Mouse (Mus musculus): ENCODE results near the gene Terb1. TPM values are rescaled to one million over a fixed set of nuclear protein-coding genes. Genes with fewer than 3 reads are reported as not detected.

Terb1 gene
- total RNA-seq, 2 experiments from 2014 or later = 0.11 to 0.39 TPM

DNA sequence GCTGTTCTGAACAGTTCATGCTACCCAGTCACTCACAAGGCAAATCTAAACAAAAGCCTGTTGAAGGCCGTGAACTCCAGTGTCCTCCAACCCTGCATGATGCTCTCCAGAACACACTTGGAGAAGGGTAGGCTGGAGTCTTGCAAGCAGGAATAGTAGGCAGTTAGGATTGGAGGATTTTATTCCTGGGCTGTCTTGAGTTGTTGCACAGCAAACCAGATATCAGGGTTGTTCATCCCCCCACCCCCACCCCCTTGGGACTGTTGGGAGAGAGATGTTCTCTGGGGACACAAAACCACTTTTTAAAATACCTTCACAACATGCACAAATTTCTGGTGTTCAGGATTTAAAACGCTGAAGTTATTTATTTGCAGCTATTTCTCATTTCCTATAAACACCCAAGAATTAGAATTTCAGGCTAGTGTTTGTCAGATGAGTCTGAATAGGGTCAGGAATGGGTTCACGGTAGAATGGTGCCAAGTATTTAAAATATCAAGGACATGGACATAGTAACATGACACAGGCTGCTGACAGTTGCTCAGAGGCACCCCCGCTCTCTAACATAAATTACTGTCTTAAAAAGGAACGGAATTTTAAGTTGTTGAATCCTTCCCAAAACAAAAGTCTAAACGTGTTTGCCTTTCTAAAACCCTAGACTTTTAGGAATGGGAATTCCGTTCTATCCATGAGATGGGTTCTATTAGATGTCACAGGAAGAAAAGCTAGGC lies 96.7 kb downstream of the Terb1 start:
- DNase-seq (ENCODE audit: low spot score in 2 of 2) = no peak

DNA sequence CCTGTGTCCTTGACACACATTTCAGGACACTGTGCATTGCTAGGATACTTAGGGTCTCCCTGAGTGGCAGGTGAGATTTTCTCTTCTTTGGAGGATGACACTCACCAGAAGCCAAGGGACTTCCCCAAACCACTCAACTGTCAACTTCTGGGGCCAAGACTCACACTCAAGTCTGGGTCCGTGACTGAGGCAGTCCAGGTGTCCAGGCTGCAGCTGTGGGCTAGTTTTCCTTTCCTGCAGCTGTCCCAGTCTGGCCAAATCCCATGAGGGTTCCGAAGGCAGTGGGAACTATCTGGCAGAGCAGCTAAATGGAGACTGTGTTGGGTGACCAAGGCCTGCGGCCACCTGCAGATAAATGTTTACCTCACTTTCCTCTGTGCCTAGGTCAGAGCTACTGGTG lies 97.7 kb downstream of the Terb1 start:
- no peak for DNase-seq (ENCODE audit: low spot score in 2 of 2)

DNA sequence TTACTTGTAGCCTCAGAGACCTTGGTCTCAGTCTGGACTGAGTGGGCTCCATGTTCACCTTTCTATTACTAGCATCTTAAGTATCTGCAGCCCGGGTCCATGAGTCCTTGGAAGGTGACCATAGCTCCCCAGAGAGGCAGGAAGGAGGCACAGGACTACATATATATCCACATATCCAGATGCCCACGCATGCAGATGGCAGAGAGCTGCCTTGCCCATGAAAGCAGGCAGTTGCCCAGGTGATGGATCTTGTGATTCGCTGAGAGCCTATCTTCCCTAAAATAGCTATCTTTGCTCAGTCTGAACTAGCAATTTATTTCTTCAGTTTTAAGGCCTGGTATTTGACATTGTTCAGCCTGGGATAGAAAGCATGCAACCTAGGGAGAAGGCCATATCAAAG lies 98.2 kb downstream of the Terb1 start:
- no peak for DNase-seq (ENCODE audit: low spot score in 2 of 2)

DNA sequence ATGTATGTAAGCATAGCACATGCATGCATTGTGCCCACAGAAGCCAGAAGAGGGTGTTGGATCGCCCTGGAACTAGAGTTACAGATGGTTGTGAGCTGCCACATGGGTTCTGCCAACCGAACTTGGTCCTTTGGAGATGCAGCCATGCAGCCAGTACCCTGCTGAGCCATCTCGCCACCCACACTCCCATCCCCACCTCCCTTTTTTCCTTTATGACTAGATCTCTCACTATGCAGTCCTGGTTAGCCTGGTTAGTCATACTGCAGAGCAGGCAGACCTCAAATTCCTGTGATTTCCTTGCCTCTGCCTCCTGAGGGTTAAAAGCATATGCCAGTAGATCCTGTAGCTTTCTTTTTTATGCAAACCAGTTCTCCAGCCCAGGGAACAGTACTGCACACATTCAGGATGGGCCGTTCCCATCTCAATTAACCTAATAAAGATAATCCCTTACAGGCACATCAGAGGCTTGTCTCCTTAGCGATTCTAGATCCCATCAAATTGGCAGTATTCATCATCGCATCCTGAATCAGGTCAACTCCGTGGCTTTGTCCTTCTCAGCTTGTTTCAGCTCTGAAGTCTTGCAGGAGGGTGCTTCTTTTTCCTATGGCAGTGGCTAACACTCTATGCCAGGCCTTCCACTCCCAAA lies 99.0 kb downstream of the Terb1 start:
- no peak for DNase-seq (ENCODE audit: low spot score in 2 of 2)

DNA sequence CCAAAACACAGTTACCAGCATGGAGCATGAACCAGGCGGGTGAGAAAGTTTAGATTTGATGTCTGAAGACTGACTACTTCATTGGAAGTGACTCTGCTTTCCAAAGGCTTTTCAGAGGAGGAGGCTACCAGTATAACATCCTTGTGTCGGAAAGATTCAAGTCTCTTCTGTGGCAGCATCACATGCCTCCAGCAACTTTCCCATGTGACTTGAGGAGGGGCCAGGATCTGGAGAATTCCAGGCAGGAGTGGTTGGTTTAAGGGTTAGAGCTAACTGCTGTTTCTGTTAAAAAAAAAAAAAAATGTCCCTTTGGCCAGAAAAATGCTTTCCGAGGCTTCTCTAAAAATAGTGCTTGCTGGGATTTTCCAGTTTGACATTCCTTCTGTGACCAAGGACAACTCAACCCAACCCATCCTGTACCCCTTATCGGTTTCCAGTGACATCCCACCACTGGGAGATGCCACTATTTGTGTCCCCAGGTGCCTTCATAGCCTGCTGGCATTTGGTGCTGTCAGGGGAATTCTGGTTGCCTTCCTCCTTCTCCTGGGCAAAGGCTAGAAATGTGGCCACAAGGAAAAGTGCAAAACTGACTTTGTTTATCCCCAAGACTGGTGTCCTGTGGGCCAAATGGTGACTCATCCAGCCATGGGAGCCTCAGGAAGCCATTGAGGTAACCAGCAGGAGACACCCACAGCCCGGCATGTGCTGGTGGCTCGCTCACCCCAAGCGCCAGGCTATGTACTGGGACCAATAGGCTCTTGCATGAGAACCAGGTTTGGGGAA lies 101.2 kb downstream of the Terb1 start:
- no peak for DNase-seq (ENCODE audit: low spot score in 2 of 2)

DNA sequence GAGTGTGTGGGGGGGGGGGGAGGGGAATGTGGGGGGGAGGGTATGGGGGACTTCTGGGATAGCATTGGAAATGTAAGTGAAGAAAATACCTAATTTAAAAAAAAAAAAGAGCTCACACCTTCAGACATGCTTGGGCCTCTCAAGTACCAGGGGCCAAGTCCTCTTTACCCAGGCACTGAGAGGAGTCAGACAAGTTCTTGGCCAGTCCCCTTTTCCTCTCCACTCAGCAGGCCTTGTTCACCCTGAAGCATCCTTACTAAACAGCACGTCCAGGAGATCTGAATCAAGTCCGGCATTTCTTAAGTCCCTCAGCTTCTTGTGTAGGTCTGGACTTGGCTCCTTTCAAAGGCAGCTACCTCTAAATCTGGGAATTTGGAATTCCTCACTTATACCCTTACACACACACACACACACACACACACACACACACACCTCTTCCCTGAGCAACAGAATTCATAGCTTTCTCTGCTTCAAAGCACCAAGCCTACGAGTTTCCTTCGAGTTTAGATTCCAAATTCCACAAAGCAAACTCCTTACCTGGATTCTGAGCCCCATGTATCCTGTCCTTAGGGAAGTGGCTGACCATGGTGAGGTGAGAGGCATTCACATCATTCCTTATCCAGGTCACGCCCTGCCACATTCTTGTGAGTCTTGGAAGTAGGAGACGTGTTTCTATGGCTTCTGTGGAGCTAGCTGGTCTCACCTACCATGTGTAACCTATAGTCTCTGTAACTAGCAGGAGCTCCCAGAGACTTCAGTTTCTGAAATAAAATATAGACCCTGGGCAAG lies 103.2 kb downstream of the Terb1 start:
- no peak for DNase-seq (ENCODE audit: low spot score in 2 of 2)

DNA sequence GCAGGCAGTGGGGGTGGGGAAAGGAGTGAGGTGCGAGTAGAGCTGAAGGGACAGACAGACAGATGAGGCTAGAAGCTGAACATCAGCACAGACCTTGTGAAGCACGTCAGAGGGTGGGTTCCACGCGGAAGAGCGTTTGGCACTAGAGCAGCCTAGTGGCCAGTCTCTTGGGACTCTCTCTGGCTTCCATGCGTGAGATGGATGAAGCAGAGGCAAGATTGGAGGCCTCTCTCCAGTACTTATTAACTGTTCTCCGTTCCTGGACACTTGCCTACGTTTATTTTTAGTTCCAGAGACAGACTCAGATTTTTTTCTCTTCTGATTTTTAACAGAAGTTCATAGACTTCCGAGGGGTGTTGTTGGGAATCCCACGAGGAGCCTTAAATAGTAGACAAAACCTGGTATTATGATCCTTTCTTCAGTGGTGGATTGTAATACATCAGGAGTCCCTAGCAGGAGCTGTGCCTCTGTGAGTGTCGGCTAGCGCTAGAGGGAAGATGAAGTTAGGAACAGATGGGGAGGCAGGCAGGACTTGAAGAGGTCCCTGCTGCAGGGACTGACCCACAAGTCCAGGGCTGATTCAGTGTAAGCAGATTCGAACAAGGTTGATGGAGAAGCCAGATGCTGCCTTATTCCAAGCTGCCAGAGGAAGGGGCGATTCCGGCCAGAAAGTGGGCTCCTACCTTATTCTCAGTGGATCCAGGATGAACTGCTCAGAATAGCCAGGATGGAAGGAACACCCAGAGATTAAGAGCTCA lies 104.1 kb downstream of the Terb1 start:
- DNase-seq (ENCODE audit: low spot score in 2 of 2) = no peak

DNA sequence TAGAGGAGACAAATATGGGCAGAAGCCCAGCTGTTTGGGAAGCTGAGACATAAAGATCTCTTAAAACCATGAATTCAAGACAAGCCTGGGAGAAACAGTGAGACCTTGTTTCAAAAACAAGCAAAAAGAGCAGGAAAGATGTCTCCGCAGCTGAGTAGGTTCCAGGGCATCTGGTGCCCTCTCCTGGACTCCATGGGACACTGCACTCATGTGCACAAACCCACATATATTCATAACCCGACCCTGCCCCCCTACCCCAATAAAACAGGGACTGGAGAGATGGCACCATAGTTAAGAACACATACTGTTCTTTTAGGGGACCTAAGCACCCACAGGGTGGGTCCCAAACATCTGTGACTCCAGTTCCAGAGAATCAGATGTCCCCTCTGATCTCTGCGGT lies 106.1 kb downstream of the Terb1 start:
- no peak for DNase-seq (ENCODE audit: low spot score in 2 of 2)

Other genes starting within 250 kb of the Terb1 start
- gene Cmtm2a, start 216.7 kb downstream of the Terb1 start, total RNA-seq (2021) = not detected
- not detected for gene Gm45711, start 199.8 kb downstream of the Terb1 start, total RNA-seq (2021)
- gene Cmtm1, start 199.8 kb downstream of the Terb1 start, total RNA-seq (2021) = not detected
- not detected for gene Gm11020, start 188.3 kb downstream of the Terb1 start, total RNA-seq (2021)
- not detected for gene Cmtm2b, start 187.7 kb downstream of the Terb1 start, total RNA-seq (2021)
- 100 to 1,000 TPM; 104 to 105 TPM for gene Cmtm3, start 170.5 kb downstream of the Terb1 start, total RNA-seq (2021)
- gene Cmtm4, start 114.1 kb downstream of the Terb1 start, total RNA-seq (2021) = 10 to 100 TPM; 26.9 to 29.6 TPM
- 100 to 1,000 TPM; 134 to 162 TPM for gene Dync1li2, start 66.9 kb downstream of the Terb1 start, total RNA-seq (2021)
- 10 to 100 TPM; 39.6 to 48.0 TPM for gene Nae1, start 24.7 kb upstream of the Terb1 start, total RNA-seq (2021)
- 1 to 10 TPM; 1.7 to 2.0 TPM for gene Car7, start 24.8 kb upstream of the Terb1 start, total RNA-seq (2021)
- gene Pdp2, start 81.5 kb upstream of the Terb1 start, total RNA-seq (2021) = 10 to 100 TPM; 17.0 to 17.6 TPM
- gene Cdh16, start 114.5 kb upstream of the Terb1 start, total RNA-seq (2021) = 10 to 100 TPM in 1 of 2 experiments, 1 to 10 TPM in 1; 2.1 to 83.8 TPM
- gene Rrad, start 121.4 kb upstream of the Terb1 start, total RNA-seq (2021) = 1 to 10 TPM; 6.0 to 6.7 TPM
- 10 to 100 TPM; 32.4 to 36.2 TPM for gene Ciao2b, start 132.1 kb upstream of the Terb1 start, total RNA-seq (2021)
- gene Ces2a, start 224.1 kb upstream of the Terb1 start, total RNA-seq (2021) = 10 to 100 TPM in 1 of 2 experiments, under 1 TPM in 1; 0.25 to 15.5 TPM

Data from adrenal gland, postnatal 4 days (tissue).